Mouse (Mus musculus): ENCODE measurements at regions not wholly inside any gene's neighbourhood (a gene's known extent, or its start where the extent isn't known, plus 50 kb on each side); places are given as distances from the start of the nearest gene placed in this dataset.

GRCm38 (mm10) chr11:112140495-112140894, 641.5 kb upstream of the Sox9 start:
- DNase-seq = no peak

GRCm38 (mm10) chr11:112140912-112141311, 641.1 kb upstream of the Sox9 start:
- no peak for DNase-seq

GRCm38 (mm10) chr11:112152051-112152450, 630.0 kb upstream of the Sox9 start:
- DNase-seq = no peak

GRCm38 (mm10) chr11:112153198-112153597, 628.8 kb upstream of the Sox9 start:
- DNase-seq = no peak

- DNase-seq = no peak
These were observed 627.2 kb upstream of the Sox9 start for GRCm38 (mm10) chr11:112154712-112155319.

- no peak for DNase-seq
These were observed 626.6 kb upstream of the Sox9 start for GRCm38 (mm10) chr11:112155339-112155955.

GRCm38 (mm10) chr11:112163681-112164265, 618.3 kb upstream of the Sox9 start:
- no peak for DNase-seq

- DNase-seq = no peak
These were observed 608.4 kb upstream of the Sox9 start for GRCm38 (mm10) chr11:112173585-112173984.

- no peak for DNase-seq
These were observed 606.7 kb upstream of the Sox9 start for GRCm38 (mm10) chr11:112175302-112175701.

GRCm38 (mm10) chr11:112180666-112181065, 601.4 kb upstream of the Sox9 start:
- no peak for DNase-seq

- DNase-seq = no peak
These were observed 584.3 kb upstream of the Sox9 start for GRCm38 (mm10) chr11:112197620-112198268.

- no peak for DNase-seq
These were observed 577.5 kb upstream of the Sox9 start for GRCm38 (mm10) chr11:112204561-112204960.

GRCm38 (mm10) chr11:112209414-112209813, 572.6 kb upstream of the Sox9 start:
- DNase-seq = peak; percentile 16

GRCm38 (mm10) chr11:112219046-112219720, 562.8 kb upstream of the Sox9 start:
- DNase-seq = no peak

- DNase-seq = no peak
These were observed 547.4 kb upstream of the Sox9 start for GRCm38 (mm10) chr11:112234492-112235116.

GRCm38 (mm10) chr11:112238960-112239884, 542.8 kb upstream of the Sox9 start:
- no peak for DNase-seq

- DNase-seq = no peak
These were observed 529.5 kb upstream of the Sox9 start for GRCm38 (mm10) chr11:112252548-112252947.

GRCm38 (mm10) chr11:112253061-112253460, 529.0 kb upstream of the Sox9 start:
- no peak for DNase-seq

- DNase-seq = no peak
These were observed 525.7 kb upstream of the Sox9 start for GRCm38 (mm10) chr11:112256326-112256725.

- no peak for DNase-seq
These were observed 517.9 kb upstream of the Sox9 start for GRCm38 (mm10) chr11:112264077-112264476.

GRCm38 (mm10) chr11:112270911-112271310, 511.1 kb upstream of the Sox9 start:
- no peak for DNase-seq

GRCm38 (mm10) chr11:112278566-112278965, 503.5 kb upstream of the Sox9 start:
- DNase-seq = no peak

Measured in right cerebral cortex, postnatal 4 days (tissue).